Mouse (Mus musculus) MEL-GATA-1-ER (cell line): Measurements from ENCODE around the gene Ivd.

Source experiments
- DNase-seq: peaks from one replicate; pipeline ENCODE4 v3.0.0-alpha.2; 2012; ENCODE audit warnings: low read depth; ENCODE audit errors: extremely low read depth

The Ivd gene

GRCm38 (mm10) chr2:118907781-118908180, 46.0 kb downstream of the Ivd start:
- no peak for DNase-seq

DNA sequence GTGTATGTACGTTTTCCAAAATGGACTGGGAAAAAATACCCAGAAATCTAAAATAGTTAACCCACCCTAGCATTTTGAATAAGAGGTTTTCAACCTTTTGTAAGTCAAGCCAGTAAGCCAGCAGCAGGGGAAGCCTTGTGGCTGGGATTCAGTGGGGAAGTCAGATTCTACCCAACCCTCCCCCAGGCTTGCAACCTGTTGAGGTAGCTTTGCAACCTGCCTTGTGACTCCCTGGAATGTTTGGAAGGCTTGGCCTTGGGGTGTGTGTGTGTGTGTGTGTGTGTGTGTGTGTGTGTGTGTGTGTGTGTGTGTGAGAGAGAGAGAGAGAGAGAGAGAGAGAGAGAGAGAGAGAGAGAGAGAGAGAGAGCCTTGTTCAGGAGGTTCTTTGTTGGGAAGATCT, 47.4 kb downstream of the Ivd start:
- no peak for DNase-seq

DNA sequence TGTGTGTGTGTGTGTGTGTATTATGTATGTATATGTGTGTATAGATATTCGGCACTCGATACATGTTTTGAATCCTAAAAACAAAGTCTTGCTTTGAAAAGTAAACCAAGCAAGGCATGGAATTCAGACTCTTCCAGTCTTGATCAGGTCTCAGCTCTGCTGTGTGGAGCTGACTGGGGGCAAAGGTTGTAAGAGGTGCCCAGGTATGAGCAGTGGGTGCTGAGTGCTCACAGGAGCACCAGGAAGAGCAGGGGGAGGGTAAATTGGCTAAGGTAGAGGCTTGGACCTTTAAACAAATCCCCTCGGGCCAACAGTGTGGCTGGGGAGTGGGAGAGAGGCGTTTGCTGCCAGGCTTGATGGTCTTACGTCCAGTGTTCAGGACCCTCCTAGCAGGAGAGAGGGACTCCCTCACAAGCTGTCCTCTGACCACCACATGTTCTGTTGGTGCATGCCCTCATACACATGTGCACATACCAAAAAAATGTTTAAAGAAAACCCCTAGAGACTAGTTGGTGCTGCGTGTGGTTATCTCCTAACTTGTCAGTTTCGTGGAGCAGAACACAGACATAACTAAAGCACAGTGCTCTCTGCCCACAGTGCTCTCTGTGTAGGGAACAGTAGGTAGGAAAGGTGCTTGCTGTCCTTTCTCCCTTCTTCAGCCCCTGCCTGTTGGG, 49.0 kb downstream of the Ivd start:
- no peak for DNase-seq

- no peak for DNase-seq
Measured at GRCm38 (mm10) chr2:118912706-118913105, 51.0 kb downstream of the Ivd start.

GRCm38 (mm10) chr2:118913551-118914276, 52.0 kb downstream of the Ivd start:
- DNase-seq, result no peak

DNA sequence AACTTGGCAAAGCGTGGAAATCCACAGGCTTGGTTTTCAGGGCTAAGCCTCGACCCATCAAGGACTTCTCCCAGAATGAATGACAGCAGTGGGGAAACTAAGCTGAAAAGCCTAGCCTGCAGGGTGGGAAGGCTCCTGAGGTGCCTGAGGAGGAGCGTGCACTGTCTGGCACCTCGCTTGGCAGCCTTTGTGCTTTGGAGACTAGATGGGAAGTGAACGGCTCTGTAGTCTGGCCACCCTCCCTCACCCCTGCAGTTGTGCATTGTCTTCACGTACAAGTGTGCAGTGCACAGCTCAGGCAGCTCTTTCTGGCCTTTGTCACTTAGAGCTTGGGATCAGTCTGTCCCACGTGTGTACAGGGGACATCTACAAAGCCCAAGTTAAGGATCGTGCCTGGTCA, 52.9 kb downstream of the Ivd start:
- no peak for DNase-seq

DNA sequence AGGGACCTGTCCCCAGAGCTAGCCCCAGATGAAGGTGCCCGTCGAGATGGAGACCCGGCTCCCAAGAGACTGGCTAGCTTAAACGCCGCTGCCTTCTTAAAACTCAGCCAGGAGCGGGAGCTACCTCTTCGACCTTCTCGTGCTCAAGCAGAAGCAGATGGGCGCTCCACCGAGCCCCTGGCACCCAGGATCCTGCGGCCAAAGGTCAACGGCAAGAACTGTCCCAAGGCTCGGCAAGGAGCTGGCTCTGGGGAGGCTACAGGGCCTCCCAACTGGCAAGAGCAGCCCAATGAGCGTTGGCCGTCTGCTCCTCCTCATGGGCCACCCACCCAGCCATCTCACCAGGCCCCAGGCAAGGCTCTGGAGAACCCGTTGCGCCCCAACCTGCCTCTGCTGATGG, 54.7 kb downstream of the Ivd start:
- no peak for DNase-seq

- DNase-seq, result no peak
Measured at GRCm38 (mm10) chr2:118918543-118918942, 56.8 kb downstream of the Ivd start.

GRCm38 (mm10) chr2:118920428-118920827, 58.7 kb downstream of the Ivd start:
- DNase-seq, result no peak

- no peak for DNase-seq
Measured at GRCm38 (mm10) chr2:118925952-118926351, 64.2 kb downstream of the Ivd start.

DNA sequence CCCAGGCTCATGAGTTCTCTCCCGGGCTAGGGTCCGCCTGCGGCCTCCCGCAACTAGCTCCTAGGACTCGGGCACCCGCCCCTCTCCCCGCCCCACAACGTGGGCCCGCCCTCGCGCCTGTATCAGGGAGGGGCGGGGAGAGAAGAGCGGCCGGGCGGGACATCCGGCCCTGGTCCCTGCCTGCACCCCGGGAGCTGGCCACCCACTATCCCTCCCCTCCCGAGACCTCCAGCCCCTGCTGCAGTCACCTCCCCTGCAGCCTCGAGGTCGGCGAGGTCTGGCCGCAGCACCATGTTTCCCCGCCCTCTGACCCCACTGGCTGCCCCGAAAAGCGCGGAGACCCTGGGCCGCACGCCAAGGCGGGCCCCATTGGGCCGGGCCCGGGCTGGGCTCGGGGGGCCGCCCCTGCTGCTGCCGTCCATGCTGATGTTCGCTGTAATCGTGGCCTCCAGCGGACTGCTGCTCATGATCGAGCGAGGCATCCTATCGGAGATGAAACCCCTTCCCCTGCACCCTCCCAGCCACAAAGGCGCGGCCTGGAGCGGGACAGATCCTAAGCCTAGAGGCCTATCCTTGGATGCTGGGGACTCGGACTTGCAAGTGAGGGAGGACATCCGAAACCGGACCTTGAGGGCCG, 64.7 kb downstream of the Ivd start, which contains the start of gene Chst14:
Gene Chst14, plus strand, starts transcription at position 136 of the 637 bp plus-strand sequence.
- DNase-seq, result no peak

DNA sequence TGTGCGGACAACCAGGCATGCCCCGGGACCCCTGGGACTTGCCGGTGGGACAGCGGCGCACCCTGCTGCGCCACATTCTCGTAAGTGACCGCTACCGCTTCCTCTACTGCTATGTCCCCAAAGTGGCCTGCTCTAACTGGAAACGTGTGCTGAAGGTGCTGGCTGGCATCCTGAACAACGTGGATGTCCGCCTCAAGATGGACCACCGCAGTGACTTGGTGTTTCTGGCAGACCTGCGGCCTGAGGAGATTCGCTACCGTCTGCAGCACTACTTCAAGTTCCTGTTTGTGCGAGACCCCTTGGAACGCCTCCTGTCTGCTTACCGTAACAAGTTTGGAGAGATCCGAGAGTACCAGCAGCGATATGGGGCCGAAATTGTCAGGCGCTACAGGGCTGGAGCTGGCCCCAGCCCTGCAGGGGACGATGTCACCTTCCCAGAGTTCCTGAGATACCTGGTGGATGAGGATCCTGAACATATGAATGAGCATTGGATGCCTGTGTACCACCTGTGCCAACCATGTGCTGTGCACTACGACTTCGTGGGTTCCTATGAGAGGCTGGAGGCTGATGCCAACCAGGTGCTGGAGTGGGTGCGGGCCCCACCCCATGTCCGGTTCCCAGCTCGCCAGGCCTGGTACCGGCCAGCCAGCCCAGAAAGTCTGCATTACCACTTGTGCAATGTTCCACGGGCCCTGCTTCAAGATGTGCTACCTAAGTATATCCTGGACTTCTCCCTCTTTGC, 65.4 kb downstream of the Ivd start:
- no peak for DNase-seq
